Mouse (Mus musculus) v-Abl transformed pro-B cells (cell line): ENCODE data around the gene Mpv17l2.

Experiments used
- in situ Hi-C, 2 experiments: fragments of 400-800 bp; cut with MboI; formaldehyde crosslinking; loops; one replicate each; pipeline ENCODE4 v1.15.1; 2025; ENCODE audit not compliant: unreplicated experiment in 2 of 2

Mpv17l2 gene

DNA sequence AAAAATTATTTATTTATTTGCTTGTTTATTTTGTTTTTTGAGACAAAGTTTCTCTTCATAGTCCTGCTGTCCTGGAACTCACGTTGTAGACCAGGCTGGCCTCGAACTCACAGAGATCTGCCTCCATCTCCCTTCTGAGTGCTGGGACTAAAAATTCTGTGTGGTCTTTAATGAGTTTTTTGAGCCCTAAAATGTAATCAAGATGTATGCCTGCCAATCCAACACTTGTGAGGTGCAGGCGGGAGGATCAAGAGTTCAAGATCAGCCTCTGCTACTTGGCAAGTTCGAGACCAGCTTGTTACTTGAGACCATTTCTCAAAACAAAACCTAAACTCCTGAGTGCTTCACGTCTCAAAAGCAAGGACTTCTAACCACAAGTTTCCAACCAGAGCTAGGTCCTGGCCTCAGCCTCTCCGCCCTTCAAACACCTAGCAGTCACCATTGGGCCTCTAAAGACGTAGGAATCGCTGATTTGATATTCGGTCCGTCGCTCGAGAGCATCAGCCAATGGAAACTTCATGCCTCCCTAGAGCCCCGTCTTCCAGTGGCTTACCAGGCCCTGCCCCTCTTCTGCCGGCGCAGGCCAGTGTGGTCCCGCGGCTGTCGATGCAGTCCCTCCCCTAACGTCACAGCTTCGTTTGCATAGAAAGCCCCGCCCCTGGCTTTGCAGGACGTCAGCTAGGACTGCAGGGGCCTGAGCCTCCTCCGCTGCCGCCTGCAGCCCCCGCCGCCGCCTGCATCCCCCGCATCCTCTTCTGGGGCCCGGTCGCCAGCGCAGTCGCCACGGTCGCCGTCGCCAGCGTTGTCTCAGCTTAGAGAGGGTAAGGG is 6.5 kb downstream of the Mpv17l2 start, which contains the start of gene Rab3a:
TSS of gene Rab3a (plus strand) at position 637 of the 828 bp plus-strand sequence.
- in situ Hi-C loops, result loop anchor here in 1 of 2 experiments (5.0 kb wide), 2 partner anchors 37 to 82 kb away; partner anchors contain the start of genes Gm3336 and Lsm4

DNA sequence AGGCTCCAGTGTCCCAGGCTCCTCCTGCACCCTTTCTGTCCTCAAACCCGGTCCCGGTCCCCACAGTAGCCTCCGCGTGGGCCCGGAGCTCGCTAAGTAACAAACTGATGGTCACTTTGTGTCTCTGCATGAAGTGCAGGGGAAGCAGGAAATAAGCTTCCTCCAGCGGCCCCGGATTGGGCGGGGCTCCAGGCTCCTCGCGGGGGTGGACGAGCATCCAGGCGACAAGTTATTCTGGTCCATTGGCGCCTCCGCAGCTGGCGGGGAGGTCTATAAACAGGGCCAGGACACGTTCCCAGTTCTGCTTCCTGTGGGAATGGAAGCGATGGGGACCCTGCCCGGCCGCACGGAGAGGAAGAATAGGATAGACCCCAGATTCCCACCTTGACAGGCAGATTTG is 7.6 kb downstream of the Mpv17l2 start:
- in situ Hi-C loops, result loop anchor here in 1 of 2 experiments (5.0 kb wide), 2 partner anchors 36 to 81 kb away; partner anchors contain the start of genes Gm3336 and Lsm4

- in situ Hi-C loops, result loop anchor here in 1 of 2 experiments (5.0 kb wide), 2 partner anchors 35 to 80 kb away; partner anchors contain the start of genes Gm3336 and Lsm4
Measured at GRCm38 (mm10) chr8:70752000-70752764, 8.6 kb downstream of the Mpv17l2 start.

- in situ Hi-C loops, result loop anchor here in 1 of 2 experiments (5.0 kb wide), 2 partner anchors 33 to 78 kb away; partner anchors contain the start of genes Gm3336 and Lsm4
Measured at GRCm38 (mm10) chr8:70750128-70750680, 10.5 kb downstream of the Mpv17l2 start.

DNA sequence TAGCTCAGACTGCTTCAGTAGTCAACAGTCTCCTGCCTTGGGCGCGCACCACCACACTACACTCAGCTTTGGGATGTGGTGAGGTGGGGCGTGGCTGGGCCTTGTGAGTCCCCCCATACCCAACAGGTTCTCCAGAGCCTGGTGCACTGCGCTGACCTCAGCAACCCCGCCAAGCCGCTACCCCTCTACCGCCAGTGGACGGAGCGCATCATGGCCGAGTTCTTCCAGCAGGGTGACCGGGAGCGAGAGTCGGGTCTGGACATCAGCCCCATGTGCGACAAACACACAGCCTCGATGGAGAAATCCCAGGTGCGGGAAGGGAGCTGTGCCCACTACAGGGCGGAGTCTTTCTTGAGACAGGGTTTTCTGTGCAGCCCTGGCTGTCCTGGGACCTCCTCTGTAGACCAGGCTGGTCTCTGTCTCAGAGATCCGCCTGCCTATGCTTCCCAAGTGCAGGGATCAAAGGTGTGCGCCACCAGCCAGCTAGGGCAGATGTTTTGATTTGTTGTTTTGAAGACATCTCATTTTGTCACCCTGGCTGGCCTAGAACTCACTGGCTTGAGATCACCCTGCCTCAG is 11.6 kb downstream of the Mpv17l2 start:
- in situ Hi-C loops, result no loop called here

DNA sequence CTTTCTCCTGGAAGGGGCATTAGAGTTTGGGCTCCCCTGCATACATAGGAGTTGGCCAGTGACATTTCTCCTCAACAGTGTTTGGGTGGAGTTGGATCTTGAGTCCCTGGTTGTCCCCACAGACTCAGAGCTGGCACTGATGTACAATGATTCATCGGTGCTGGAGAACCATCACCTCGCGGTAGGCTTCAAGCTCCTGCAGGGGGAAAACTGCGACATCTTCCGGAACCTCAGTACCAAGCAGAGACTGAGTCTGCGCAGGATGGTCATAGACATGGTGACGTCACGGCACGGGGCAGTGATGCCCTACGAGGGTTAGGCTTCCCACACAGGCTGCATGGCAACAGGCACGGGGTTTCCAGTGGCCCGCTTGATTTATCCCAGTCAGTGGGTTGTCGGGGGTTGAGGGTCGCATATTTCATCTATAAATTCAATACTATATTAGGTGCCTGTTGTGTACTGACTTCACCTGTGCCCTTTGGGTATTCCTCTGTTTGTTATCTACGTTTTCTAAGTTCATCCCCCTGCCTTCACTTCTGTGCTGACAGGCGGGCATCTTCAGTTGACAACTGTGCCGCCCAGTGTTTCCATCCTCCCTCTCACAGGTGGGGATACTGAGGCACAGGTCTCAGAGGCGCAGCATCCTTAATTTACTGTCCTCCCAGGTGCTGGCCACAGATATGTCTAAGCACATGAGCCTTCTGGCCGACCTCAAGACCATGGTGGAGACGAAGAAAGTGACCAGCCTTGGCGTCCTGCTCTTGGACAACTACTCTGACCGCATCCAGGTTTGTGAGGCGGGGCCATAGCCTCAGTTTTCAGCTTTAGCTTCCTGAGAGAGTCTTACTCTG is 12.3 kb downstream of the Mpv17l2 start:
- in situ Hi-C loops, result no loop called here

DNA sequence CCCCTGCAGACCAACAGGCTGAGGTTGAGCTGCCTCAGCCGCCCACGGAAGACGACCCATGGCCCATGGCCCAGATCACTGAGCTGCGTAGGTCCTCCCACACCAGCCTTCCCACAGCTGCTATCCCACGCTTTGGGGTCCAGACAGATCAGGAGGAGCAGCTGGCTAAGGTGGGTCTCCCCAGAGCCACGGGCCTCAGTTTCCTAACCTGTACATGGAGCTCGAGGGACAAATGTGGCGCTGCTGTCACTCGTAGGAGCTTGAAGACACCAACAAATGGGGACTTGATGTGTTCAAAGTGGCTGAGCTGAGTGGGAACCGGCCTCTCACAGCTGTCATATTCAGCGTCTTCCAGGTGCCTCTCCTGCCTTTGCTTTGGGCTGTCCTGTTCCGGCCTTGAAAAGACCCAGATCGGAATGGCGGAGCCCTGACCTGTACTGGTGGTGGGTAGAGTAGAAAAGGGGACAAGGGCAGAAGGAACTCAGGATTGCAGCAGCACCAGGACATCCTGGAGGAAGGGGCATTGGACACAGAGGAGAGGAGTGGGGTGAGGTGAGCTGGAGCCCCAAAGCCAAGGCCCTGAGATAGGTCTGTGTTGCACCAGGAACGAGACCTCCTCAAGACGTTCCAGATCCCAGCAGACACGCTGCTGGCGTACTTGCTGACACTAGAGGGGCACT is 13.4 kb downstream of the Mpv17l2 start:
- in situ Hi-C loops, result no loop called here

- in situ Hi-C loops, result no loop called here
Measured at GRCm38 (mm10) chr8:70746676-70747075, 14.1 kb downstream of the Mpv17l2 start.

DNA sequence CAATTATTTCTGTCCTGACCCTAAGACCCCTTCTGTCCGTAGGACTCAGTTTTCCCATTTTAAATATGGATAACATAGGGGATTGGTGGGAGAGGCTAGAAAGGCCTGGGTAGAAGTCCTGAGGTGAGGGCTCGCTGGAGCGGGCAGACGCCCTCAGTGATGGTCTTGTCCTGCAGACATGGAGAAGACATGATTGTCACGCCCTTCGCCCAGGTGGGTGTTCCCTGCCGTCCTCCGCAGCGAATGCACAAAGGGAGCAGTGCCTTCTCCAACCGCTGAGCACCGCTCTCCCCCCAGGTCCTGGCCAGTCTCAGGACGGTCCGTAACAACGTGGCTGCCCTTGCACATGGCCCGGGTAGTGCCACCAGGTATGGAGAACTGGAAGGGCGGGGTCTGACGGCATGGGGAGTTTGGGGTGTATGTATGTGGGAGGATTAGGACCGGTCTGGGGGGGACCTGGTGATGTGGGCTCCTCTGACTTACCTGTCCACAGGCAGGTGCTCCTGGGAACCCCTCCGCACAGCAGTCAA is 15.0 kb downstream of the Mpv17l2 start:
- in situ Hi-C loops, result no loop called here

GRCm38 (mm10) chr8:70744806-70745205 is 15.9 kb downstream of the Mpv17l2 start:
- in situ Hi-C loops, result no loop called here

- in situ Hi-C loops, result no loop called here
Measured at GRCm38 (mm10) chr8:70743656-70744590, 16.8 kb downstream of the Mpv17l2 start.

GRCm38 (mm10) chr8:70742981-70743655 is 17.6 kb downstream of the Mpv17l2 start:
- in situ Hi-C loops, result no loop called here

DNA sequence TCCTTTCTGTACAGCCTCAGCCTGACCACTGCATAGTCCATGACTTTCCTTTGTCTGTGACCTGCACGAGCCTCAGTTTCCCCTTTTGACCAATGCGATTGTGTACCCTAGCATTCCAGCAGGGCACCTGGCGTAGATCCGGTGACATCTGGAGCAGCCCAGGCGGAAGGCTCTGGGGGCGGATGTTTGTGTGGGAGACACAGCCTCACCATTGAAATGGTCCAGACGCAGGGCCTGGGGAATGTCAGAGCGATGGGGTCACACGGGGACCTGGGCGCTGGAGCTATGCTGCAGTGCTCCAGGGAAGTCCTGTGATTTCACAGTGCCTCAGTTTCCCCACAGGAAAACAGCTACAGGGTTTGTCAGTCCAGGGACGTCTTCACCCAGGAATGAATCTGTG is 18.6 kb downstream of the Mpv17l2 start:
- in situ Hi-C loops, result no loop called here

GRCm38 (mm10) chr8:70741661-70742060 is 19.1 kb downstream of the Mpv17l2 start:
- in situ Hi-C loops, result no loop called here

- in situ Hi-C loops, result no loop called here
Measured at GRCm38 (mm10) chr8:70738211-70738610, 22.5 kb downstream of the Mpv17l2 start.

DNA sequence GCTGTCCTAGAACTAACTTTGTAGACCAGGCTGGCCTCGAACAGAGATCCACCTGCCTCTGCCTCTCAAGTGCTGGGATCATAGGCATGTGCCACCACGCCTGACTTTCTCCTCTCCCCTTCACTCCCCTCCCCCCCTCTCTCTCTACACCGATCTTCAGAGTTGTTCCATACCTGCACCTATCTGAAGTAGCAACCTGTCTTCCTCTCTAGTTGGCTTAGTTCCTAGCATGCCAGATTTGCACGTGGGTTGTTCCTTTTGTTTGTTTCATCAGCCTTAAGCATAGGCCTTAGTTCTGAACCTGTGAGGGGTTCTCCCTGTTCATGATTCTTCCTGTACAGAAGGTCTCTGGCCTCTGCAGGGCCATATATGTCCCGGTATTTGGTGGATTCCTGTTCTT is 23.0 kb downstream of the Mpv17l2 start:
- in situ Hi-C loops, result no loop called here

DNA sequence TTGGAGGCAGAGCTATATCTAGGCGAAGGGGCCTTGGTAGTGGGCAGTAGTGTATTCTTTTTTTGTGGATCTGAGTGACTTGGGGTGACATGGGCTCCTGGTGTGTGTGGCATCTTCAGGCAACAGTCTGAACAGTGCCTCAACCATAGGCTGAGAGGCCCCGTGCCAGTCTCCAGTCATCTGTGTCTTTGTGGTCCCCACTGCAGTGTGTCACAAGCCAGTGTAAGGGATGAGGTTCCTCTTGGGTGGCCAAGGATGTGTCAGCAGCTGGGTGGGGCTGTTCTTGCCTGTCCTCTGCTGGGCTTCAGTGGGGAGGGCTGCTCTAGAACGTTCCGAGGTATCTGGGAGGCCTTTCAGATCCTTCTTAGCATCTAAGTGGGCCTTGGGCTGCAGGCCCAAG is 29.8 kb downstream of the Mpv17l2 start:
- in situ Hi-C loops, result no loop called here
